Mouse (Mus musculus): ENCODE data around the gene 4930444G20Rik. TPM values are rescaled to one million over a fixed set of nuclear protein-coding genes. Genes with fewer than 3 reads are reported as not detected.

4930444G20Rik gene
- total RNA-seq (2023), result not detected

DNA sequence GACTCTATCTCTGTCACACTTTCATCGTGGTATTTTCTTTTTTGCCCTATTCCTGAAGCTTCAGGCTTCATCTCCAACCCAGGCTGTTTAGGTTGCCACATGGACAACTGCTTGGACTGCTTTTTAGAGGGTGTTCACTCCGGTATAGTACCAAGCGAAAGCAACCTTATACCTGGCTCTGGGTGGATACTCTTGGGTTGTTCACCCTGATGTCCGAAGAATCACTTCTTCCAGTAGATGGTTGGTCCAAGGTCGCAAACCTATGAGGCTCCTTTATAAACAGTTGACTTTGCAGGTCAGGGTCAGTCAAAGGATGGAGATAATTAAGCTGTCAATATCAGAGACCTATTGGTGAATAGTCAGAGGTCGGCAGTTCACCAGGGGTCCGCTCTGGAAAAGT lies at the start of gene 4930444G20Rik:
Gene 4930444G20Rik (minus strand): TSS at position 101 of the 400 bp plus-strand sequence.

Other genes with a start within 250 kb of the 4930444G20Rik start
- gene Sgk1, start 185.9 kb downstream of the 4930444G20Rik start, total RNA-seq (2023), result 100 to 1,000 TPM; 141 to 166 TPM
- 10 to 100 TPM; 24.9 to 27.8 TPM for gene E030030I06Rik, start 81.2 kb upstream of the 4930444G20Rik start, total RNA-seq (2023)
- 1 to 10 TPM; 1.9 to 2.0 TPM for gene Raet1e, start 90.5 kb upstream of the 4930444G20Rik start, total RNA-seq (2023)
- not detected for gene H60b, start 90.5 kb upstream of the 4930444G20Rik start, total RNA-seq (2023)

Measured in neutrophil, adult 59 days (primary cell).